Mouse (Mus musculus): ENCODE results near the gene Uvrag.

- TF ChIP-seq CTCF (conservative IDR thresholded peaks at IDR 0.05; ENCODE audit: low read length) (no peak), NANOG (IDR thresholded peaks at IDR 0.05; ENCODE audit: borderline replicate concordance, low read length) (no peak), POU5F1 (IDR thresholded peaks at IDR 0.05; ENCODE audit: borderline replicate concordance, low read length) (no peak)
These were observed 229.7 kb downstream of the Uvrag start for GRCm38 (mm10) chr7:98911276-98911675.
